Mouse (Mus musculus) spleen, adult 18-20 months (tissue): ENCODE data around the gene Txndc5.

Experiments used
- DNase-seq, 2 experiments: peaks; one replicate each; pipeline ENCODE4 v3.0.0; 2022; ENCODE audit warnings: mixed read lengths in 2 of 2

The Txndc5 gene

GRCm38 (mm10) chr13:38528687-38529294 lies at the start of gene Txndc5:
Gene Txndc5, minus strand, starts transcription at chr13:38528824.
- no peak for DNase-seq

- DNase-seq, result no peak
These were observed 46.0 kb upstream of the Txndc5 start for GRCm38 (mm10) chr13:38574668-38575067.

- DNase-seq, result no peak
These were observed 44.7 kb upstream of the Txndc5 start for GRCm38 (mm10) chr13:38573281-38573680.

- DNase-seq, result no peak
These were observed 36.6 kb upstream of the Txndc5 start for GRCm38 (mm10) chr13:38565245-38565644.

DNA sequence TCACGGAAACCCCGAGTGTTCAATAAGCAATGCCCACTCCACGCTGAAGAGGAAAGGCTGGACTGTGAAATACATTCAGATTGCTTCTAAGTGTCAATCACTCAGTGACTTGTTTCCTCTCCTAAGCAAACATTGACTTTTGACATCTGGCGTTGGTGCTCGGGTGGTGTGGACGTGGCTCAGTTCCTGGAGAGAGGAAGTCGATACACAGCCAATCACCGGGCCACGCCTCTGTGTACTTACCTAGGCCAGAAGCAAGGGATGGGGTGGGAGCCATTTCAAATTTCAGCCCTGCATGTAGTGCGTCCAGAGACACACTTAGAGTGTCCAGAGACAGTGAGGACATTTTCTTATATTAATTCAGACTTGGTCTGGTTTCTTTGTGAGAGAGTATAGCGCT lies 26.0 kb upstream of the Txndc5 start:
- no peak for DNase-seq

GRCm38 (mm10) chr13:38554210-38554609 lies 25.6 kb upstream of the Txndc5 start:
- DNase-seq, result no peak

GRCm38 (mm10) chr13:38548681-38549080 lies 20.1 kb upstream of the Txndc5 start:
- no peak for DNase-seq

DNA sequence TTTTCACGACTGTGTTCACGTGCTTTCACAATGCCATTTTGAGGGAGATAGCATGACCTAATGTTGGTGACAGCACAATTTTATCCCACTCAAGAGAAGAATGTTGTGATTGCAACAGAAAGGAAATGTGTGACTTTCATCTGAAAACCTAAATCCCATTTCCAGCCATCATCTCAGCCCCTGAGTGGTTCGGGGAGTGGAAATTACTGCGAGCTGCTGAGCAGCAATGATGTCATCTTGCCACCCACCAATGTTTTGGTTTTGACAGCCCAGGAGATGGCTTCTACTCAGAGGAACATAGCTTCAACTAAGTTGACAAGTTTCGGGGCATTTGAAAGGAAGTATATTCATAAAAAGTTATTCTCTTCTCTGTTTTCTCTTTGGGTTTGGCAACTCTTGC lies 19.1 kb upstream of the Txndc5 start:
- DNase-seq, result no peak

DNA sequence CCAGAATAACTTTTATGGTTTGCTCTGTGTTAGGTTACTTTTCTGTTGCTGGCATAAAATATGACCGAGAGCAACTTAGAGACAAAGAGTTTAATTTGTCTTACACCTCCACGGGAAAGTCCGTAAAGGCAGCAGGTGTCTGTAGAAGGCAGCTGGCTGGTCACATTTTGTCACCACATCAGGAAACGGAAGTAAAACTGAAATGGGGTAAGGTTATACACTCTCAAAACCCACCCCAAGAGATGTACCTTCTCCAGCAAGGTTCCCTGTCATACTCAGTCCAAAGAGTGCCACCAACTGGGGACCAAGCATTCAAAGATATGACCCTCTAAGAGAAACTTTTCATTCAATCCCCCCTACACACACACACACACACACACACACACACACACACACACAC lies 18.1 kb upstream of the Txndc5 start:
- no peak for DNase-seq

- no peak for DNase-seq
These were observed 16.8 kb upstream of the Txndc5 start for GRCm38 (mm10) chr13:38545460-38545859.

DNA sequence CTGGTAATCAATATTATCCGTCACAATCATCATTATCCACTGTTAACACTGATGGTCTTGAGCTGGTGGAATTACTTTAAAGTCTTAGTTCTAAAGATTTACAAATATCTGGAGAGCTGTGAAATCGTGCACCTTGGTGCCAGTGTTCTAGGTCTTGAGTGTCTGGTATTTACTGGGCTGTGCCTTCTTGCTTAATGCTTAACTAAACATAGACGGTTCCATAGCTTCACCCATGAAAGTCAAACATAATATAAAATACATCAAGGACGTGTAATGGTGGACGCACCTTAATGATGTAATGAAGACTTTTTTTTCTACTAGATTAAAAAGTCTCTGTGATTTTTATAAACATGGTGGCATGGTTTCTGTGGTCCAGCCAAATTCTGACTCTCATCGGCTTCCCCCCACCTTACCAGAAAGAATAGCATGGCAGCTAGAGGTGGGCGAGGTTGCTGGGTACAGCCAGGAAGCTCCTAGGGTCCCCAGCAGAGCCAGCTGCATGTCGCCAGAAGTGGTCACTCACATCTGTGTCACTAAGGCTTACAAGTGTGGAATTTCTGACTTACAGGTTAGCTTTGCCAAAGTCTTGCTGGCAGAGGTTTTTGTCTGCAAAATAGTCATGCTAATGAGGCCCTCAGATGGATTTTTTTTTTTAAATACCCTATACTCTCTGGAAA lies 16.3 kb upstream of the Txndc5 start:
- no peak for DNase-seq

DNA sequence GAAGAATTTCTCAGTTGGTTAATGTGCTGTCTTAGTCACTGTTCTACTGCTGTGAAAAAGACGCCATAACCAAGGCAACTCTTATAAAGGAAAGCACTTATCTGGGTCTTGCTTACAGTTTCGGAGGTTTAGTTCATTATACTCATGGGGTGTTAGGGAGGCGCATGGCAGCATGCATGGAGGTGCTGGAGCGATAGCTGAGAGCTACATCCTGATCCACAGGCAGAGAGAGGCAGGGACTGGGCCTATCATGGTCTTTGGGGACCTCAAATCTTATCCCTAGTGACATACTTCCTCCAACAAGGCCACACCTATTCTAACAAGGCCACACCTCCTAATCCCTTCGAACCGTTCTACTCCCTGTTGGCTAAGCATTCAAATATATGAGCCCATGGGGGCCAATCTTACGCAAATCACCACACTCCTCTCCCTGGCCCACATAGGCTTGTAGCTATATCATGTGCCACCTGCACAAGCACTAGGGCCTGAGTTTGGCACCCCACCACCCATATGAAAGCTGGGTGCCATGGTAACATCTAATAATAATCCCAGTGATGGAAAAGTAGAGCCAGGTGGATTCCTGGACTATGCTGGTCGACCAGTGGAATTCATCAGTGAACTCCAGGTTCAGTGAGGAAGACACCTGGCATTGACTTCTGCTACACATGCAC lies 15.0 kb upstream of the Txndc5 start:
- no peak for DNase-seq

- no peak for DNase-seq
These were observed 10.7 kb upstream of the Txndc5 start for GRCm38 (mm10) chr13:38539192-38539900.

DNA sequence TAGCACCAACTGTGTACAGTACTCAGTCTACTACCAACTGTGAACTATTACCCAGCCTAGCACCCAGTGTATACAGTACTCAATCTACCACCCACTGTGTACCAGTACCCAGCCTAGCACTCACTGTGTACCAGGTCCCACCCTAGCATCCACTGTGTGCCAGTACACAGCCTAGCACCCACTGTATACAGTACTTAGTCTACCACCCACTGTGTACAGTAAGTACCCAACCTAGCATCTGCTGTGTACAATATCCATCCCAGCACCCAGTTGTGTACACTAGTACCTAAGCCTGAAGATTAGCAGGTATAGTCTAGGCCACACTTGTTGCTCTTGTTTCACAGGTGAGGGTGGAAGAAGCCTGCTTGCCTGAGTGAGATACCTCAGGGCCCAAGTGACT lies 8.9 kb upstream of the Txndc5 start:
- DNase-seq, result no peak

- no peak for DNase-seq
These were observed 6.1 kb upstream of the Txndc5 start for GRCm38 (mm10) chr13:38534731-38535130.

GRCm38 (mm10) chr13:38534016-38534415 lies 5.4 kb upstream of the Txndc5 start:
- DNase-seq, result no peak

GRCm38 (mm10) chr13:38533461-38533860 lies 4.8 kb upstream of the Txndc5 start:
- no peak for DNase-seq

DNA sequence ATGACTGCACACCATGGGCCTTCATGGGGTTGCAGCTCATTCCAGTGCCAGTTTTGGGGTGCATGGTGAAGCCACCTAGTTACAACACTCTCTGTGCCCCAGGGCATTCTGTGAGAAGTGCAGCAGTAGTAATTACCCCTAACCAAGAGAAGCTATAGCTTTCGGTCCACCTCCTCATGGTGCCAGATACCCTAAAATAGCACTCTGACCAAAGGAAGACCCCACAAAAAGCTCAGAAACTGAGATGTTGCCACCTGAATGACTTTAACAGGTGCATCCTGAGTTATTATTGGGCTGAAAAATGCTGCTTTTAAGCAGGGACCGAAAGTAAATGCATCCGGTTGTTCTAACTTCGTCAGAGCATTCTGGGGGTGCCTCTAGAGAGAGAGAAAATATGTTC lies 2.9 kb upstream of the Txndc5 start:
- DNase-seq, result no peak

DNA sequence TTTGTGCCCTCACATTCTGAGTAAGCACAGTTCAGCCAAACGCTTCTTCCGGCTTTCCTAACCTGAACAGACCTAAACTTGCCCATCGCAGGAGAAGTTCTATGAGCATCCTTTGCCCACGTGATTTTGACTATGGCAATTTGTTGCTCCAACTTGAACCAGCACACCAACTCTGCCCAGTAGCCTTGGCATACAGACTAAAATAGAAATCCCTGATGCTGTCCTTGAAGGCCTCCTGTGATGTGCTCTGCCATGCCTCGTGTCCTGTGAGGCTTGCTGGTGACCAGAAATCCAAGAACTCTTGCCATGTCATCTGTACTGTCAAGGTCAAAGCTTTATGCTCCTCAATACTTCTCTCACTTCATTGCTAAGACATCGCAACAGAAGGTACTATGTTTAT lies 952 bp upstream of the Txndc5 start:
- no peak for DNase-seq

- DNase-seq, result peak; percentile 90 to 96
These were observed 600 bp downstream of the Txndc5 start for GRCm38 (mm10) chr13:38527797-38528650.

DNA sequence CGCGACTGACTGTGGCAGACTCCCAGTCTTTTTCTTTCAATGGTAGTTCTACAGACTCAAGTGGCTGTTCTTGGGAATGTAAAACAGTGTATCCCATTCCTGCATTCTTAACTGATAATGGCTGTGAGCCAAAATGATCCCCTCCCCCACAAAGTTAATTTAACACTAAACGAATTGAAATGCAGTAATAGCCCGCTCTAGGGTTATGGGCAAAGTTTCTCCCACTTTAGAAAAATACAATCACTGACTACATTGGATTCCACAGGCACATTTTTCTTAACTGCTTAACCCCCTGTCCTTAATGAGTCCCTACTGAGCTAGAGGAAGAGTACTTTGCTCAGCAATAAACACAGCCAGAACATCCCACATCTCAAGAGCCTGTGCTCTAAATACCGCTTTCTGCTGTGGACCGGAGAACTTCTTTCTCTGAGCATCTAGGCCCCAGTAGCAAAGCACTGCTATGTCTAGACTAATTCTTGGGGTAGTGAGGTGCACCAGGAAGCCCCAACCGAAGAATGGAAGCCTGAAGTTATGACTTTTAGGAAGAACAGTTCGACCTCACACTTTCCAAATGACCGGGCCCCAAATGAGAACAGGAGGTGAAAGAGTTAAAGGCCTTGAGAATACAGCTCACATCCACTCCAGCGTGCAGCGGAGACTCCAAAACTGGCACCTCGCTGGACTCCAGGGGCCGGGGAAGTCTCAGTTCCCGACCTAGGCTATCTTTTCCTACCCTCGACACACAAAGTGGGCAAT lies 1.4 kb downstream of the Txndc5 start:
- no peak for DNase-seq

DNA sequence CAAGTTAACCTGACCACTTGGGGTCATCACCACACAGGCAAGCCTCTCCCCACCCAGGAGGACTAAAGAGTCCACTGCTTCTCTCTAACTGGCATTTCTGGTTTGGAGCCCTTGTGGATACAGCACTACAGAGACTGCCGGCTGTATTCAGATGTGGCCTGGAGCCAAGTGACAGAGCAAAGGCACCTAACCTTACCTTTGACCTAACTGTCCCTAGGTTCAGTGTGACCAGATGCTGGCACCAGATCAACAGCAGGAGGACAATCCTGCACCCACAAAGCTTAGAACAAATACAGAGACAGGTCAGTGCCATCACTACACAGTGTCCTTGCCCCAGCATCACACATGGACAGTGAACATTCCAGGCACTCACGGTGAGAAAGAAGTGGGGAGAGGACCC lies 2.5 kb downstream of the Txndc5 start:
- no peak for DNase-seq
